Mouse (Mus musculus) left cerebral cortex, adult 18-20 months (tissue): ENCODE data around the gene Tmem126b. TPM values are rescaled to one million over a fixed set of nuclear protein-coding genes. Genes with fewer than 3 reads are reported as not detected.

Experiments
- DNase-seq, 2 experiments: peaks; one replicate each; pipeline ENCODE4 v3.0.0; 2021 to 2022; ENCODE audit warnings: low spot score in 2 of 2, mixed read lengths in 1 of 2
- long read RNA-seq, 2 experiments: library from polyadenylated mRNA; stranded (forward); transcript quantifications; one replicate each; pipeline ENCODE4 v2.0.0; 2021
- total RNA-seq, 2 experiments: library from RNA; stranded (reverse); gene quantifications; 2 replicates each; pipeline ENCODE4 v1.2.3; 2021

Gene Tmem126b
- total RNA-seq = 10 to 100 TPM; 28.9 to 29.4 TPM
- long read RNA-seq, experiment 1, transcript Tmem126b-201 (5 exons, 2,259 nt) = major isoform, 52 of 62 reads
- long read RNA-seq, experiment 1, partial matches to known transcripts = 1 of 62 reads
- long read RNA-seq, experiment 1, other reads (novel, unspliced or antisense) = 9 of 62 reads
- long read RNA-seq, experiment 2, transcript Tmem126b-201 (5 exons, 2,259 nt) = major isoform, 52 of 55 reads
- long read RNA-seq, experiment 2, partial matches to known transcripts = 1 of 55 reads
- long read RNA-seq, experiment 2, other reads (novel, unspliced or antisense) = 2 of 55 reads

DNA sequence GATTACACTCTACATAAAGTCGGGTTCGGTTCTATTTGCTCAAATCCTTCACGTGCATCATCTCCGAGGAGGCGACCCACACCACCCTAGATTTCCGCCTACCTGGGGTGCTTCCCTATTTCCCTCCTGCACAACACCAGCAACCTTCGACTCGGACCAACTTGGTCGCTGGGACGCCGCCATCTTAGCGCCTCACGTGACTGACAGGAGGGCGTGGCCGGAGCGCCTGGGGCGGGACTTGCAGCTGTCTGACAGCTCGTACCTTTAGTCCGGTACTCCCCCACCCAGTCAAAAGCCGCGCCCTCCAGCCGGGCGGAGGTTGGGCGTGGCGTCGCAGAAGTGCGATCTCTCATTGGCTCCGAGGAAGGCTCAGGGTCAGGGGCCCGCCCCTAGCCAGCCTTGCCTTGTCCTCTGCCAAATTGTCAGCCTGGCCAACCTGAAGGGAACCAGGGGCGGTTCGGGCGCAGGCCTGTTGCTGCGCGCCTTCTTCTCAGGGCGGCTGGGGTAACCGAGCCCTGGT lies at the start of gene Tmem126b:
Gene Tmem126b, minus strand, starts transcription at position 209 of the 520 bp plus-strand sequence.
- DNase-seq = peak; percentile 98 to 100

DNA sequence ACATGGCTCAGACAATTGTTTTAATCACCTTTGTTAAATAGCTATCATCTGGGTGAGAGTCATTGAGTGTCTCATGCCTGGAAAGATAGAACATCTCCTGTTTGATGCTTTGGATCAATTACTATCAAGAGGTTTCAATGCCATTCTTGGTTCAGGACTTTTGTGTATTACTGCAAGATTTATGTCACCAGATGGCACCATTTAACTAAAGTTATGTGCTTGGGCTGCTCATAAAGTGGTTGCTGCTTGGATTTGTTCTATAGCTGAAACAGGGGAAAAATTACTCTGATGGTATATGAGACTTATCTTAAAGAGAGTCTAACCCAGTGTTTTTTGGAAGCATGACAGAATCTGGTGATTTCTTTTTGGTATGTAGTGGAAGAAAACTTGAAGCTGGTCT lies 36.5 kb upstream of the Tmem126b start:
- no peak for DNase-seq

GRCm38 (mm10) chr7:90508124-90508523 lies 32.3 kb upstream of the Tmem126b start:
- DNase-seq = no peak

GRCm38 (mm10) chr7:90482607-90483006 lies 6.8 kb upstream of the Tmem126b start:
- no peak for DNase-seq

- peak; percentile 35 to 61 for DNase-seq
These were observed 778 bp upstream of the Tmem126b start, which contains the start of gene Dlg2 for GRCm38 (mm10) chr7:90476313-90477245. Dlg2 (plus strand) TSS chr7:90476672.

DNA sequence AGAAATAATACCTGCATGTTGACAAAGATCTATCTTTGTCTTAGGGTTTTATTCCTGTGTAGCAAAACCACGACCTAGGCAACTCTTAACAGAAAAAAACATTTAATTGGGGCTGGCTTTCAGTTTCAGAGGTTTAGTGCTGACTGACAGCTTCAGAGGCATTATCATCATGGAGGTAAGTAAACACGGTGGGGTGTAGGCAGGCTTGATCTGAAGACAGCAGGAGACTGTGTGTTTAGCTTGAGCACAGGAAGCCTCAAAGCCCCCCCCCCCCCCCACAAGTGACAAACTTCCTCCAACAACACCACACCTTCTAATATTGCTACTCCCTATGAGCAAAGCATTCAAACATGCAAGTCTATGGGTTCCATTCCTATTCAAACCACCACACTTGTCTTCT lies 2.3 kb downstream of the Tmem126b start:
- DNase-seq = no peak

GRCm38 (mm10) chr7:90461441-90461840 lies 14.4 kb downstream of the Tmem126b start:
- DNase-seq = no peak

- no peak for DNase-seq
These were observed 14.9 kb downstream of the Tmem126b start for GRCm38 (mm10) chr7:90460930-90461329.

DNA sequence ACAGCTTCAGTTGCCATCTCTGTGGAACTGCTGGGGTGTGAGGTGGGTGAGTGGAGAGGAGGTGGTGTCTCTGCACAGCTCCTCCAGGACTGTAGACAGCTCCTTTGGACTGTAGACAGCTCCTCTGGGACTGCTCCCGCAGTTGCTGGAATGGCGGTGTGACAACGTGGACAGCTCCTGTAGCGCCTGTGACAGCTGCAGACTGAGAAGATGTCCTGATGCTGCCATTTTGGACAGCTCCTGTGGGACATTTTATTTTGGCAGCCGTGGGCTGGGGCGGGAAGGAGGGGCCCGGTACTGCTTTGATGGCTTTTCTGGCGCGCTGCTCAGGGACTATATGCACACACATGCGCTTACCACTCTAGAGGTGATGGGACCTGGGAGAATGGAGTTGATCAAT lies 15.5 kb downstream of the Tmem126b start:
- DNase-seq = no peak

- DNase-seq = no peak
These were observed 18.3 kb downstream of the Tmem126b start for GRCm38 (mm10) chr7:90457517-90457916.

- DNase-seq = peak; percentile 76 to 87
These were observed 18.8 kb downstream of the Tmem126b start, which contains the start of gene Tmem126a for GRCm38 (mm10) chr7:90456845-90457468. Tmem126a (minus strand) TSS chr7:90457229.

GRCm38 (mm10) chr7:90456149-90456844 lies 19.5 kb downstream of the Tmem126b start:
- no peak for DNase-seq

GRCm38 (mm10) chr7:90444206-90444605 lies 31.6 kb downstream of the Tmem126b start:
- no peak for DNase-seq

DNA sequence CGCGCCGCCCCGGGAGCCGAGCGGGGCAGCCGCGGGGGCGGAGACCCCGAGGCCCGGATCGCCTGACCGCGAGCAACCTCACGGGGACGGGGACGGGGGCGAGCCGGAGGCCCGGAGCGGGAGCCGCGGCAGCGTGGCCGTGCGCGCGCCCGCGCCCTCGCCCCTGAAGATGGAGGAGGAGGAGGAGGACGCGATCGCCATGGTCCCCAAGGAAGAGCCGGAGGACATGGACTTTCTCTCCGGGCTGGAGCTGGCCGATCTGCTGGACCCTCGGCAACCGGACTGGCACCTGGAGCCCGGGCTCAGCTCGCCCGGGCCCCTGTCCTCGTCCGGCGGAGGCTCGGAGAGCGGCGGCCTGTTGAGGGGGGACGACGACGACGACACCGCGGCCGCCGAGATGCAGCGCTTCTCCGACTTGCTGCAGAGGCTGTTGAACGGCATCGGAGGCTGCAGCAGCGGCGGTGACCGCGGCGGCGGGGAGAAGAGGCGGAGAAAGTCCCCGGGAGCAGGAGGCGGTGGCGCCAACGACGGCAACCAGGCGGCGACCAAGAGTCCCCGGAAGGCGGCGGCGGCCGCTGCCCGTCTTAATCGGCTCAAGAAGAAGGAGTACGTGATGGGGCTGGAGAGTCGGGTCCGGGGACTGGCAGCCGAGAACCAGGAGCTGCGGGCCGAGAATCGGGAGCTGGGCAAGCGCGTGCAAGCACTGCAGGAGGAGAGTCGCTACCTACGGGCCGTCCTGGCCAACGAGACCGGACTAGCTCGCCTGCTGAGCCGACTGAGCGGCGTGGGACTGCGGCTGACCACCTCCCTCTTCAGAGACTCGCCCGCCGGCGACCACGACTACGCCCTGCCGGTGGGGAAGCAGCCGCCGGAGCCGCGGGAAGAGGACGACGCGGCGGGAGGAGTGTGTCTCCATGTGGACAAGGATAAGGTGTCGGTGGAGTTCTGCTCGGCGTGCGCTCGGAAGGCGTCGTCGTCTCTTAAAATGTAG lies 32.4 kb downstream of the Tmem126b start:
- DNase-seq = peak; percentile 60 to 72

DNA sequence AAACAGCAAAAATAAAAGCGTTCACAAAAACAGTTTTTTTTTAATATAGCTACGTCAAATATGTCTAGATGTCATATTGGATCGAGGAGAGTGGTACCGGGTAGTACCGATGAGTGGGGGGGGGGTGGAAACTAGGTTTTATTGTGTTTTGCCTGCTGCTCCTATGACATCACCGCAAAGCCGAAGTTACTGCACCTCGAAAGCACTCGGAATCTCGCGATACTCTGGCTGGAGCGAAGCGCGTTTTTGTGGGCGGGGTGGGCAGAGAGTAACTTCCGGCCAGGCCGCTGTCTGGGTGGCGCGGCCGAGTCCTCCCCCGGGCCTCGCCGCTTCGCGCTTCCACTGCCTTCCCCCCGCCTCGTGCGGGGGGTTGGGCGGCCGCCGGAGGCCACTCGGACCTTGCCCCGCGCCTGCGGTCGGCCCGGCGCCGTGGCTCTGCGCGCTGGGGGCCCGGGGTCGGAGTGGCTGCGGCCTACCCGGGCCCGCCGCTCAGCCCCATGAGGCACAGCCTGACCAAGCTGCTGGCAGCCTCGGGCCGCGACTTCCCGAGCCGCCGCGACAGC lies 33.2 kb downstream of the Tmem126b start, which contains the start of gene Crebzf:
Gene Crebzf, plus strand, starts transcription at position 212 of the 563 bp plus-strand sequence.
- peak; percentile 92 to 96 for DNase-seq

DNA sequence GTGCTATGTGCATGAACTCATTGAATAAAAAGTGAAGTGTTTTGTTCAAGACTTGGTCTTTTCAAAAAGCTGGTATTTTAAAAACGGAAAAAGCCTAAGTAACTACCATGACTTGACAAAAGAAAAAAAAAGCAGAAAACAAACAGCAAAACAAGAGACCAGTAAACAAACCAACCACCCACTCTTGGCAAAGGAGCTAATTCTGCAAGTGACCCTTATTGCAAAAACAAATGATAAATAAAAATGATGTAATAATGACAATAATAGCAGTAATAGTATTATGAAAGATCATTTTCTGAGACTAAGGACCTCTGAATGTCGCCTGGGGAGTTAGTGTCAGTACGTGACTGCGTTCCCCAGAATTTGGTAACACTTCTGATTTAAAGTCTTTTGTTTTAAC lies 33.7 kb downstream of the Tmem126b start:
- no peak for DNase-seq

DNA sequence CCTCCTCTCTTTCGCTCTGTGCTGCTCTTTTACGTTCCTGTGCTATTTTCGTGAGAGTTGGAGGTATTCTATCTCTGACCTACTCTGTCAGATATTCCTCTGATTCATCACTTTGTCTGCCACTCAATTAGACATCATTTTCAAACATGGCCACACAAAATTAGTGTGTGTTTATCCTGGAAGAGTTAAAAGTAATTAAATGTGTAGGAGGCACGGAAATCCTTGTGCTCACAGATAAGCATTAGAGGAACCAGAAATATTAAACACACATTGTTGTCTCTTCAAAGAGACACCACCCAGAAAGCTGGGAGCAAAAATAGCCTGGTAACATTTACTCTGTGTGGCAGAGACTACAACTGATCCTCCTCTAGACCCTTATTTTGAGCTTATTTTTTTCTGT lies 35.8 kb downstream of the Tmem126b start:
- DNase-seq = no peak

DNA sequence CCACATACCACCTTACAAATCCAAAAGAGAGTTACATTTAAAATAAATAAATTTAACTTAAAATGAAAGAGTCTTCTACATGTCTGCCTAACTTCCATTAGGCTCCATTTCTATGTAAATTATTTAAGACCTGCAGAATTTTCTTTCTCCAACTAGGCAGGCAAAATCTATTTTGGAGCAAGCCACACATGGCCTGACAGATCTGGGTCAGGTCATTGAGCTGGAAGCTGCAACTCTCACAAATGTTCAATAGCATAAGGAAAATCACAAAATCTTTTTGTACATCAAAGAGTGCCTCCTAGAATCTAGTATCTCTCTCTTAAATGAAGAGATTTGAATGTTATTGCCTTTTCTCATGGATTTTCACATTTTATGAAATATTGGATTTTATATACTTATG lies 43.6 kb downstream of the Tmem126b start:
- no peak for DNase-seq

GRCm38 (mm10) chr7:90427006-90427405 lies 48.8 kb downstream of the Tmem126b start:
- no peak for DNase-seq
